Mouse (Mus musculus) ES-E14 (cell line): ENCODE data around the gene Nlrc3.

ENCODE experiments used
- CHD2 ChIP-seq: IDR thresholded peaks from 2 replicates; pipeline ENCODE4 v1.6.1; 2014; ENCODE audit warnings: mild to moderate bottlenecking, low read depth, low read length, inconsistent platforms
- HCFC1 ChIP-seq: IDR thresholded peaks from 2 replicates; pipeline ENCODE4 v1.6.1; 2012; ENCODE audit warnings: low read length, inconsistent platforms, borderline replicate concordance; ENCODE audit not compliant: insufficient read depth
- ZC3H11A ChIP-seq: IDR thresholded peaks from 2 replicates; pipeline ENCODE4 v1.6.1; 2012; ENCODE audit warnings: low read depth, mild to moderate bottlenecking, inconsistent platforms, low read length, borderline replicate concordance
- ZNF384 ChIP-seq: IDR thresholded peaks from 2 replicates; pipeline ENCODE4 v1.6.1; 2012; ENCODE audit warnings: low read depth, low read length, inconsistent platforms

GRCm38 (mm10) chr16:3982173-3982572 is 5.7 kb upstream of the Nlrc3 start:
- TF ChIP-seq CHD2 (no peak), ZNF384 (no peak), HCFC1 (no peak), ZC3H11A (no peak)
